Mouse (Mus musculus) cerebellum, adult 9-11 months (tissue): ENCODE results near the gene Pak4.
"Not testable (repeated sequence)": the region's sequence is repeated elsewhere in the genome, so short reads cannot be mapped to it uniquely, and the experiment has no call there.

ENCODE experiments used
- DNase-seq: peaks from one replicate; pipeline ENCODE4 v3.0.0; 2022

Gene Pak4

GRCm38 (mm10) chr7:28597642-28598446 lies at the start of gene Pak4, which contains the start of gene Samd4b:
Gene Pak4, minus strand, starts transcription at chr7:28598185.
Gene Samd4b, minus strand, starts transcription at chr7:28598144.
- DNase-seq = peak; percentile 99

GRCm38 (mm10) chr7:28647016-28647415 lies 49.0 kb upstream of the Pak4 start:
- DNase-seq = no peak

- no peak for DNase-seq
Observed at GRCm38 (mm10) chr7:28645947-28646475, 48.0 kb upstream of the Pak4 start.

- DNase-seq = no peak
Observed at GRCm38 (mm10) chr7:28645366-28645765, 47.4 kb upstream of the Pak4 start.

GRCm38 (mm10) chr7:28641546-28641945 lies 43.6 kb upstream of the Pak4 start:
- DNase-seq = no peak

GRCm38 (mm10) chr7:28637511-28637910 lies 39.5 kb upstream of the Pak4 start:
- DNase-seq = no peak

GRCm38 (mm10) chr7:28634128-28634527 lies 36.1 kb upstream of the Pak4 start:
- no peak for DNase-seq

- DNase-seq = no peak
Observed at GRCm38 (mm10) chr7:28631073-28631472, 33.1 kb upstream of the Pak4 start, which contains the start of gene Acp7. Gene Acp7, minus strand, starts transcription at chr7:28631332.

- DNase-seq = no peak
Observed at GRCm38 (mm10) chr7:28624791-28625190, 26.8 kb upstream of the Pak4 start.

GRCm38 (mm10) chr7:28619098-28619715 lies 21.2 kb upstream of the Pak4 start:
- no peak for DNase-seq

- DNase-seq = no peak
Observed at GRCm38 (mm10) chr7:28605951-28606350, 8.0 kb upstream of the Pak4 start.

- not testable (repeated sequence) for DNase-seq
Observed at GRCm38 (mm10) chr7:28603788-28604187, 5.8 kb upstream of the Pak4 start.

GRCm38 (mm10) chr7:28603136-28603535 lies 5.2 kb upstream of the Pak4 start:
- DNase-seq = peak; percentile 9

GRCm38 (mm10) chr7:28601668-28602067 lies 3.7 kb upstream of the Pak4 start:
- DNase-seq = peak; percentile 64

- peak; percentile 68 for DNase-seq
Observed at GRCm38 (mm10) chr7:28601029-28601428, 3.0 kb upstream of the Pak4 start.

GRCm38 (mm10) chr7:28598951-28599350 lies 966 bp upstream of the Pak4 start:
- no peak for DNase-seq

- DNase-seq = no peak
Observed at GRCm38 (mm10) chr7:28597277-28597570, 761 bp downstream of the Pak4 start.

- DNase-seq = peak; percentile 55
Observed at GRCm38 (mm10) chr7:28596436-28597276, 1.3 kb downstream of the Pak4 start.

GRCm38 (mm10) chr7:28595751-28596435 lies 2.1 kb downstream of the Pak4 start:
- DNase-seq = peak; percentile 43

GRCm38 (mm10) chr7:28593206-28594111 lies 4.5 kb downstream of the Pak4 start:
- DNase-seq = peak; percentile 26

- no peak for DNase-seq
Observed at GRCm38 (mm10) chr7:28591862-28592261, 6.1 kb downstream of the Pak4 start.
